Mouse (Mus musculus): ENCODE data around the gene Itgad. TPM values are rescaled to one million over a fixed set of nuclear protein-coding genes. Genes with fewer than 3 reads are reported as not detected.

Itgad gene
- total RNA-seq, 2 experiments from 2014 or later, result 0.13 TPM; not detected in 1

Other genes with a start within 250 kb of the Itgad start
- 10 to 100 TPM; 25.9 to 27.9 TPM for gene Kat8, start 241.9 kb upstream of the Itgad start, total RNA-seq (2021)
- gene Prss8, start 224.3 kb upstream of the Itgad start, total RNA-seq (2021), result not detected
- gene Prss36, start 207.7 kb upstream of the Itgad start, total RNA-seq (2021), result 10 to 100 TPM in 1 of 2 experiments, 1 to 10 TPM in 1; 6.7 to 10.7 TPM
- 100 to 1,000 TPM; 170 to 229 TPM for gene Fus, start 186.9 kb upstream of the Itgad start, total RNA-seq (2021)
- gene Pycard, start 160.5 kb upstream of the Itgad start, total RNA-seq (2021), result 1 to 10 TPM; 3.6 to 5.4 TPM
- gene Trim72, start 150.4 kb upstream of the Itgad start, total RNA-seq (2021), result under 1 TPM in 1 of 2 experiments, not detected in 1; 0.20 TPM
- 1 to 10 TPM; 4.4 to 7.8 TPM for gene Itgam, start 91.7 kb upstream of the Itgad start, total RNA-seq (2021)
- not detected for gene Gm49368, start 91.7 kb upstream of the Itgad start, total RNA-seq (2021)
- gene Itgax, start 24.8 kb upstream of the Itgad start, total RNA-seq (2021), result 1 to 10 TPM in 1 of 2 experiments, under 1 TPM in 1; 0.89 to 2.9 TPM
- gene Cox6a2, start 52.0 kb downstream of the Itgad start, total RNA-seq (2021), result 1 to 10 TPM in 1 of 2 experiments, not detected in 1; 6.9 TPM
- 10 to 100 TPM; 18.5 to 19.9 TPM for gene Armc5, start 83.0 kb downstream of the Itgad start, total RNA-seq (2021)
- 1 to 10 TPM; 6.5 to 7.6 TPM for gene 9130023H24Rik, start 83.7 kb downstream of the Itgad start, total RNA-seq (2021)
- gene Tgfb1i1, start 92.4 kb downstream of the Itgad start, total RNA-seq (2021), result 10 to 100 TPM; 18.3 to 28.9 TPM
- gene Slc5a2, start 111.3 kb downstream of the Itgad start, total RNA-seq (2021), result not detected
- gene BC017158, start 143.8 kb downstream of the Itgad start, total RNA-seq (2021), result 10 to 100 TPM; 27.9 to 28.9 TPM

Measured in adrenal gland, postnatal 36 days (tissue).